Mouse (Mus musculus): ENCODE results near the gene BC107364.
"Not testable (repeated sequence)": the region's sequence is repeated elsewhere in the genome, so short reads cannot be mapped to it uniquely, and the experiment has no call there.

GRCm38 (mm10) chr3:96449762-96450585 lies 2.1 kb downstream of the BC107364 start:
- TF ChIP-seq POLR2A (IDR thresholded peaks at IDR 0.05; ENCODE audit: borderline replicate concordance, extremely low read depth, low read depth, low read length); CTCF (IDR thresholded peaks at IDR 0.05; ENCODE audit: insufficient read depth, low read length): not testable (repeated sequence)

Measured in lung, adult 2 months (tissue).